21 mouse cellular contexts compared by ENCODE assay signal in the genomic region with DNA sequence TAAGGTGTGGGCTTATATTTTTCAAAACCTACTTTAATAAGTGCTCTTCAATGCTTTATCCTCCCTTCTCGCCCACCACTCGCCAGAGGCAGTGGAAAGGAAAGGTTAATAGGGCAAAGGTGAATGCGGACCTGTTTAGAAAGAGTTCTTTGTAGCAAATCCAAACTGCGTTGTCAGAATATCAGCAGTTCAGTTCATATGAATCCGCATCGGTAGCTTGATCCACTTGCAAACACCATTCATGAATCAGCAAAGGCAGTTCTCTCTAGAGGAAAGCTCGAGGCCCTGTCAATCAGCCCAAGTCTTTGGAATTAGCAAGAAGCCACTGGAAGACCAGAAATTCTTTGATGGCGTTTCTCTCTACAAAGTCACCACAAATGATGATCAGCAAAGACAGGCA. TPM values are rescaled to one million over a fixed set of nuclear protein-coding genes. Genes with fewer than 3 reads are reported as not detected.
"Had no signal": no experiment of that assay in that cellular context is flagged by ENCODE, and none has a peak within 500 bp of the region (broad histone marks: within the 10 kb centered on the region; RNA-seq: fewer than 3 reads in every experiment).

No protein-coding gene starts in this region.

- H3K4me2 ChIP-seq: liver, embryonic 12.5 days; liver, embryonic 15.5 days; lung, embryonic 15.5 days had no signal

- DNase-seq: kidney, adult 2 months; kidney, postnatal 25 days; lung, adult 18-20 months; lung, postnatal 10 days; lung, postnatal 36 days; midbrain, embryonic 14.5 days; thymus, adult 18-20 months; thymus, postnatal 36 days had no signal

- H3K27ac ChIP-seq: kidney, postnatal 0 days; liver, embryonic 12.5 days; liver, embryonic 15.5 days; lung, embryonic 15.5 days; midbrain, embryonic 10.5 days had no signal

- H3K9me3 ChIP-seq: liver, embryonic 12.5 days; liver, embryonic 15.5 days; lung, embryonic 15.5 days; midbrain, embryonic 10.5 days had no signal

- H3K36me3 ChIP-seq: liver, embryonic 12.5 days; liver, embryonic 15.5 days; lung, embryonic 15.5 days; midbrain, embryonic 10.5 days had no signal

- ATAC-seq: liver, embryonic 12.5 days had no signal

- H3K9ac ChIP-seq: liver, embryonic 12.5 days; liver, embryonic 15.5 days; lung, embryonic 15.5 days had no signal

- H3K27me3 ChIP-seq: liver, embryonic 12.5 days; liver, embryonic 15.5 days; lung, embryonic 15.5 days; megakaryocyte, embryonic 14.5 days had no signal

- H3K4me1 ChIP-seq: liver, embryonic 15.5 days; lung, embryonic 15.5 days; megakaryocyte, embryonic 14.5 days had no signal

- H3K4me3 ChIP-seq: liver, embryonic 12.5 days; liver, embryonic 15.5 days; lung, embryonic 15.5 days; megakaryocyte, embryonic 14.5 days; midbrain, embryonic 10.5 days had no signal

RNA-seq across cellular contexts. Expression of gene Nat8, which starts 6.8 kb away (rescaled TPM):
- polyA plus RNA-seq: limb, embryonic 11.5 days; liver, embryonic 12.5 days; lung, embryonic 15.5 days; midbrain, embryonic 10.5 days; midbrain, embryonic 14.5 days; neural tube, embryonic 11.5 days; neural tube, embryonic 14.5 days had no signal

RNA-seq across cellular contexts. Expression of gene Nat8f5, which starts 17.9 kb away (rescaled TPM):
- polyA plus RNA-seq: kidney, embryonic 14.5 days; limb, embryonic 11.5 days; limb, embryonic 14.5 days; liver, embryonic 12.5 days; liver, embryonic 15.5 days; lung, embryonic 15.5 days; midbrain, embryonic 10.5 days; midbrain, embryonic 14.5 days; neural tube, embryonic 11.5 days; neural tube, embryonic 14.5 days; stomach, embryonic 16.5 days had no signal

RNA-seq across cellular contexts. Expression of gene Nat8f6, which starts 17.9 kb away (rescaled TPM):
- total RNA-seq: midbrain, postnatal 0 days had no signal
- polyA plus RNA-seq: kidney, embryonic 14.5 days; limb, embryonic 11.5 days; liver, embryonic 12.5 days; liver, embryonic 15.5 days; lung, embryonic 15.5 days; midbrain, embryonic 10.5 days; midbrain, embryonic 14.5 days; midbrain, postnatal 0 days; neural tube, embryonic 11.5 days; neural tube, embryonic 14.5 days; stomach, embryonic 16.5 days had no signal

RNA-seq across cellular contexts. Expression of gene Nat8f2, which starts 30.3 kb away (rescaled TPM):
- total RNA-seq: midbrain, postnatal 0 days had no signal
- polyA plus RNA-seq: limb, embryonic 11.5 days; limb, embryonic 14.5 days; liver, embryonic 15.5 days; midbrain, embryonic 10.5 days; midbrain, embryonic 14.5 days; neural tube, embryonic 11.5 days; neural tube, embryonic 14.5 days had no signal
